Mouse (Mus musculus) heart, postnatal 0 days (tissue): ENCODE measurements at regions not wholly inside any gene's neighbourhood (a gene's known extent, or its start where the extent isn't known, plus 50 kb on each side); places are given as distances from the start of the nearest gene placed in this dataset.

Experiments used
- CTCF ChIP-seq: IDR thresholded peaks from 2 replicates; pipeline ENCODE4 v1.5.1; 2016; ENCODE audit warnings: antibody characterized with exemption, control low read depth, low read depth
- EP300 ChIP-seq: IDR thresholded peaks from 2 replicates; pipeline ENCODE4 v1.6.1; 2016; ENCODE audit warnings: antibody characterized with exemption, low read depth

DNA sequence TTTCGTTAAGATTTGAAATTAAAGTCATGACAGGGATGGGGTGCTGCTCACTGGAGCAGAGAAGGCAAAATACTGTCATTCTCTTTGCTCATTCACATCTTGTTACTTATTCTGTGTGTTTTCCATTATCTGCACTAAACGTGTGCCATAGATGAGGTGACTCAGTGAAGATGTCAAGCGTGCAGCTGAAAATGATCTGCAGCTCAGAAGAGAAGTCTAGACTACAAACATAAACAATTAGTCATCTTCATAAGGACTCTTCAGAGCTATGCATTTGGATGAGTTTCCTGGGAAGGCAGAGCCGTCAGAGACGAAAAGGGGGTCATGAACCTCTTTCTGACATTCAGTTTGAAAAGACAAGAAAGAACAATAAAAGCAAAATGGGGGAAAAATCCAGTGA, 203.7 kb upstream of the Klf6 start:
- TF ChIP-seq CTCF = no peak
- TF ChIP-seq EP300 = no peak
